Mouse (Mus musculus): ENCODE data around the gene Syce2.

DNA sequence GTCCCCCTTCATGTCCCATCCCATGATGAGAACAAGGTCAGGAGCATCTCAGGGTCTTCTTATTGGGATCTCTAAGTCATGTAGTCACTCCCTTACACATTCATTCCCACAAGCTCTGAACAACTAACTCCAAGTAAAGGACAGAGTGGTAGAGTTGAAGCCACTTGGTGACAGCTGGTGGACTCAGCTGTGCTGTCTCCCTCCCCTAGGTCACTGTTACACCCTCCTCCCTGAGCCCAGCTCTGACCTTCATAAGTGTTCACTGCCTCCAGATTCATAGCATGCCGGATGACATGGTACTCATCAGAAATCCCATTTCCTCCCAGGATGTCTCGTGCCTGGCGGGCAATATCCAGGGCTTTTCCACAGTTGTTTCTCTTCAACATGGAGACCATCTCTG lies 16.4 kb downstream of the Syce2 start:
- no peak for TF ChIP-seq CTCF (IDR thresholded peaks at IDR 0.05; ENCODE audit: low read depth, low read length)
- no peak for TF ChIP-seq TAL1 (conservative IDR thresholded peaks at IDR 0.05; ENCODE audit: low read depth, low read length)
- TF ChIP-seq POLR2AphosphoS5 (IDR thresholded peaks at IDR 0.05; ENCODE audit: insufficient replicate concordance, low read depth, low read length) = no peak
